Mouse (Mus musculus) neural tube, embryonic 10.5 days (tissue): Measurements from ENCODE around the gene Trappc3l.

Source experiments
- DNase-seq: peaks from one replicate; pipeline ENCODE4 v3.0.0-alpha.2; 2017; ENCODE audit warnings: low spot score; ENCODE audit errors: extremely low spot score

The Trappc3l gene

GRCm38 (mm10) chr10:34095147-34095546 is 57.8 kb downstream of the Trappc3l start:
- no peak for DNase-seq

DNA sequence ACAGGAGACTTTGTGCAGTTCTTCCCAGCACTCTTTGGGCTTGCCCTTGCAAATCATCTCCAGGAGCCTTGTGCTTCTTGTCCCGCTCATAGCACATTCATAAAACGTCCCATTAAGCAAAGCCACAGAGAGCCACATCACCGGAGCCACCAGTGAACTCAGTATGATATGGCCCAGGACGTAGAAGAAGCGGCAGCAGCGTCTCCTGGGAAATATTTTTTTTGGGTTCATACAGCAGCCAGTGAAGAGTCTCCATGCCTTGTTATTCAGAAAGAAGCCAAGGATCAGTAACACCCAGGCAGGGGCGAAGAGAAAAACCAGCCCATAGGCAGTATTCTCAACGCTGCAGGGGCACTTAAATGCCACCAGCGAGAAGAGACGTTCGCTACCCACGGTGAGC is 58.6 kb downstream of the Trappc3l start:
- no peak for DNase-seq

DNA sequence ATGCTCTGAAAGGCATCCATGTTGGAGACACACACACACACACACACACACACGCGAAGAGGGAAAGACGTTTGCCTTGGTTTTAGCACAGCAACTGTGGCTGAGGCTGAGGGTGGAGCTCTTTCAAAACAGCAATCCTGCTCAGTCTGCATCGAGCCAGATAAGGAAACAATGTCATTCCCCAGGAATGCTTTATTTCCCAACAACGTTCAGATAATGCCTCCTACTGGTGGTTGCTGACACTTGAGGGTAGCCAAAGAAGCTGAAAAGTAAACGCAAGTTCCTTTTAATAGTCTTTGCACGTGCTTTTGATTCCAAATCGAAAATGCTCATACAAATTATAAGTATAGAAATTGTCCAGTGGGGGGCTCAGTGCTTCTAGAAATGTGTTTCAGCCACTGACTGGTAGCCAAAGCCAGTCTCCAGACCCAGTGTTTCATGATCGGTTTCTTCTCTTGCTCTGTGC is 59.1 kb downstream of the Trappc3l start, which contains the start of gene Calhm5:
Gene Calhm5, minus strand, starts transcription at position 102 of the 466 bp plus-strand sequence.
- DNase-seq = peak; percentile 20

GRCm38 (mm10) chr10:34110863-34111465 is 73.6 kb downstream of the Trappc3l start:
- no peak for DNase-seq

DNA sequence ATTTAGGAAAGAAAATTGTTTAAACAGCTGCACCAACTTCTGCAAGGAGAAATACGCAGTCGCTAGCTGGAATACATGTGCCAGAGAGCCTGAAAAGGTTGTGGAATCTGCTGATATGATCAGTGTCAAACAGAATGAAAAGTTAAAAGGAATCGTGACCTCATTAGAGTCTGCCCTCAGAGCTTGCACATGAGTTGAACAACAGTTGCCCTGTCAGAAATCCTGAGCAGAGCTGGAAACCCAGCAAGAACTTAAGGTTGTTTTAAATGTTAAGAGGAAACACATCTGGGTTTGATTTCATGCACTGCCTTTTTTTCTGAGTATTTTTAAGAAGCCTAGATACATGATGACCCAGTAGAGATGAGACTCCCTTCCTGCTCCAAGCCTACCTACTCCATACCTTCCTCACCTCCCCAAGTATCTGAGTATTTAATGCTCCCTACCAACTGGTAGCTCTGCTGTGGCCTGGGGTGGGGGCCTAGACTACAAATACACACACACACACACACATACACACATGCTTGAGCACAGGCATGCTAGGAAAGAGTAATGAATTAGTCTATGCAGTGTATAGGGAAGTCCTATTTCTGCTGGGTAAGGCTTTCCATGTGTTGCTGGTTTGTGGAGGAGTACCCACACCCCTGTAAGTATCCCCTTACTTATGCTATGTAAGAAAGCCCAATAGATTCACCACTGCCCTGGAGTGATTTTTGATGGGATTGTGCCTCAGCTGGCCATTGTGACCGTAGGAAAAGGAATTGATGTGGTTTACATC is 74.8 kb downstream of the Trappc3l start:
- no peak for DNase-seq

GRCm38 (mm10) chr10:34117131-34117530 is 79.7 kb downstream of the Trappc3l start:
- DNase-seq = no peak

- no peak for DNase-seq
These were observed 80.4 kb downstream of the Trappc3l start for GRCm38 (mm10) chr10:34117770-34118169.

DNA sequence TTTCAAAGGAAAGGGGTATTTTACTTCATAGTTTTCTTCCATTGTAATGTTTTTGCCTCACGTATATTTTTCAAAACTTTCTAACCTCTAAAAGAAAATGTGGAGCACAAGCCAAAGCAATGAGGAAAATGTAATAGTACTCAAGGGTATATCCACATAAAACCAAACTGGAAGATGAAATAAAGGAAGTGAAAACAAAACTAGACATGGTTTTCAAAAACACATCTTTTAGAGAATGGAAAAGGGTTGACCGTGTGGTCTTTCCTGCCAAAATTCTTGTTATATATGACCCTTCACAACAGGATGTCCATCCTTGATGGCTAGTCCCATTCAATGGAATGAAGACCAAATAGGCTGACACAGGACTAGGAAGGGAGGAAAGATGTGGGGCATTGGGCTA is 81.0 kb downstream of the Trappc3l start:
- no peak for DNase-seq

- peak; percentile 57 for DNase-seq
These were observed 90.3 kb downstream of the Trappc3l start, which contains the start of gene Calhm6 for GRCm38 (mm10) chr10:34127392-34128378. TSS of gene Calhm6 (minus strand) at chr10:34127984.

GRCm38 (mm10) chr10:34128391-34128790 is 91.0 kb downstream of the Trappc3l start:
- no peak for DNase-seq

- DNase-seq = no peak
These were observed 94.0 kb downstream of the Trappc3l start for GRCm38 (mm10) chr10:34131356-34131755.

DNA sequence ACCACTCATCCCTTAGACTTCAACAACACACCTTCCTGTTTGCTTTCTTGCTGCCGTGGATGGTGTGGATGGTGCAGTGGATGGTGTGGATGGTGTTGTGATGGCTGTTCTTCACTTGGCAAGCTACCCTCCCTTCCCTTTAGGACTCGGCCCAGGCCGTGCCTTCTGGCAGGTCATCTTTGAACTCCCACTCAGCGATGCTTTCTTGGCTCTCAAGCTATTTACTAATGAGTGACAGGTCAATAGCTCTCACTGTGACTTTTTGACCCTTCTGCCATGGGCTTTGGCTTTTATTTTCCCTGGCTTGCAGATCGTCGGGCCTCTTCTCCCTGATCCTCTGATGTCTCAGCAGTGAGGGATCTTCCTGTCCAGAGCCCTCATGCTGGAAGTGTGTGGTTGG is 99.0 kb downstream of the Trappc3l start:
- DNase-seq = no peak

GRCm38 (mm10) chr10:34138027-34138426 is 100.6 kb downstream of the Trappc3l start:
- no peak for DNase-seq

- DNase-seq = no peak
These were observed 102.4 kb downstream of the Trappc3l start for GRCm38 (mm10) chr10:34139768-34140167.

DNA sequence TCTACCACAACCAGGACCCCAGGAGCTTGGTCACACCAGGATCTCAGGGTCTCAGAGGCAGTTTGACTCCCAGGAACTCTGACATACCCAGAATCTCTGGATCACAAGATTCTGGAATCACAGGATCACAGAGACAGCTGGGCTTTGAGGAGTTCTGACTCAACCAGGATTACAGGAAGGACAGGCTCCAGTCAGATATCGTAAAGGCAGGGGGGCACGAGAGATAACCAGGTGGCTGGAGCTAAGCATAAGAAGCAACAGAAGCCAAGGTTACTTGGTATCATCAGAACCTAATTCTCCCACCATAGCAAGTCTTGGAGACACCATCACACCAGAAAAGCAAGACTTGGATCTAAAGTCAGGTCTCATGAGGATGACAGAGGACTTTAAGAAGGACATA is 104.3 kb downstream of the Trappc3l start:
- no peak for DNase-seq

DNA sequence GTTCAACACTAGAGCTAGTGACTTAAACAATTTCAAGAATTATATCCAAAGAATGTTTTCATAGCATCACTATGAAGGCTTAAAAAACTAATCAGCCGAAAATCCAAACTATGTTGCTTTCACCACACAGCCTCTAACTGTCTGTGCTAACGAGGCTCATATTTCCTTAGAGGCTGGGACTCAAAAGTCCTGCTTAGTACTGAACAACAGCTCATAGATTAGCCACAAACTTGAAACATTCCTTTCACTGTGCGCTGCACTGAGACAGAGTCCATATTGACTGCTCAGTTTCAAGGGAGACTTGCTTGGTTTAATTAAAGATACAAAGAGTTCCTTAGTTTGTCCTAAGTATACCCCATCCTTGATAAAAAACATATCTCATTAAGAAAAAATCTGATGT is 112.4 kb downstream of the Trappc3l start:
- DNase-seq = no peak

GRCm38 (mm10) chr10:34150454-34150853 is 113.1 kb downstream of the Trappc3l start:
- DNase-seq = no peak

GRCm38 (mm10) chr10:34151827-34152226 is 114.4 kb downstream of the Trappc3l start:
- no peak for DNase-seq

DNA sequence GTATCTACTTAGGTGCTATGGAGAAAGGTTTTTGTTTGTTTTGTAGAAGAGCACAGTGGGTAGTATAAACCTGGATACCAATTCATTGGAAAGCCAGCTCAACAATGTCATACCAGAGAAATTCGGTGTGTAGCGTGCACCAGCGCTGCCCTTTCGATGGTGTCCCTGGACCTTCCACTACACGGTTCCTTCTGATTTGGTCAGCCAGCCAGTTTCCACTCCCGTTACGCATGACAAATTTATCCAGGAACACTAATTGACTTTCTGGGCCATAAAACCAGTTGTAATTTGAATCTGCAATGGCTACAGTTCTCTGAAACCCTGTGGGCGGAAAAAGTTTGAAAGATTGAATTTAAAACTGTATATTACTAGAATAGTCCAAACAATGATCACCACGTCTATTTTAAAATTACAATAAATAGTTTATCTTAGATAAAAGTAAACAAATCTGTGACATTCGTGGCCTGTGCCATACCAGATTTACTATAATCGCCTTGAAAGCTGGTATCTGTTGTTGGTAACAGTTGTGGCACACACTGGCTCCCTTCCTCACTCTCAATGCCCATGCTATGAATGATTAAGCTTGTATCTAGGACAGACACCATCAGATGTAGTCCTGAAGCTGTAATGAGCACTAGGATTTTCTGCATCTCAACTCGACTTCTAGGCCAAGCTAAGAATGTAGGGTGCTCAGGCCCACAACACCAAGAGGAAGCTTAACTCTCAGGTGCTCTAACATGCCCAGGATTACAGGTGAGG is 118.6 kb downstream of the Trappc3l start:
- DNase-seq = no peak
